Mouse (Mus musculus) left cerebral cortex, adult 2 months (tissue): ENCODE results near the gene Crlf1. TPM values are rescaled to one million over a fixed set of nuclear protein-coding genes. Genes with fewer than 3 reads are reported as not detected.
"Not testable (repeated sequence)": the region's sequence is repeated elsewhere in the genome, so short reads cannot be mapped to it uniquely, and the experiment has no call there.

Experiments used
- DNase-seq, 2 experiments: peaks; one replicate each; pipeline ENCODE4 v3.0.0; 2021 to 2022; ENCODE audit warnings: low spot score in 2 of 2, mixed read lengths in 1 of 2; ENCODE audit errors: extremely low spot score in 1 of 2
- H3K27ac ChIP-seq: fragments of 200-600 bp; 2 replicates; pipeline ENCODE4 v1.8.1; 2022
- H3K4me3 ChIP-seq: fragments of 200-600 bp; 2 replicates; pipeline ENCODE4 v1.8.1; 2022
- CTCF ChIP-seq: fragments of 200-600 bp; IDR thresholded peaks from 2 replicates; pipeline ENCODE4 v1.8.1; 2022; ENCODE audit warnings: antibody characterized with exemption, mild to moderate bottlenecking, moderate library complexity
- intact Hi-C: fragments of 180-260 bp; cut with DNase I; formaldehyde crosslinking; loops from one replicate; pipeline ENCODE4 v1.15.1; 2025
- total RNA-seq, 2 experiments: library from RNA; stranded (reverse); gene quantifications; 2 replicates each; pipeline ENCODE4 v1.2.3; 2021

Gene Crlf1
- total RNA-seq, 2 experiments from 2014 or later, result 2.6 to 3.0 TPM

- TF ChIP-seq CTCF, result peak; percentile 80
- H3K27ac ChIP-seq, result no peak overlapping the region
- intact Hi-C loops, result loop anchor here (5.0 to 10.0 kb wide), 2 partner anchors 56 to 148 kb away; partner anchors contain the start of gene Upf1
- peak; percentile 57 to 61 for DNase-seq
- no peak overlapping the region for H3K4me3 ChIP-seq
Observed at GRCm38 (mm10) chr8:70503062-70503750, 10.2 kb downstream of the Crlf1 start.

GRCm38 (mm10) chr8:70504291-70504716 lies 11.3 kb downstream of the Crlf1 start:
- peak in 1 of 2 experiments; percentile 54 for DNase-seq
- Histone ChIP-seq H3K27ac (peak overlapping the region; percentile 2), H3K4me3 (no peak overlapping the region)
- intact Hi-C loops, result loop anchor here (5.0 to 10.0 kb wide), 2 partner anchors 57 to 150 kb away; partner anchors contain the start of gene Upf1
- no peak for TF ChIP-seq CTCF

- peak; percentile 91 for TF ChIP-seq CTCF
- Histone ChIP-seq H3K27ac (peak overlapping the region; percentile 2; the same call in 1 of the 2 replicates), H3K4me3 (0 out of 2 replicates have a peak overlapping the region, but pooled peaks have one; percentile 9)
- DNase-seq, result peak; percentile 72 to 85
- intact Hi-C loops, result loop anchor here (1.0 to 10.0 kb wide), 3 partner anchors 58 to 150 kb away; partner anchors contain the start of gene Upf1
Observed at GRCm38 (mm10) chr8:70504851-70505250, 11.9 kb downstream of the Crlf1 start.

GRCm38 (mm10) chr8:70505698-70506327 lies 12.9 kb downstream of the Crlf1 start:
- no peak for DNase-seq
- intact Hi-C loops, result loop anchor here (1.0 to 10.0 kb wide), 4 partner anchors 33 to 151 kb away; partner anchors contain the start of genes Ell and Upf1
- Histone ChIP-seq H3K27ac (peak overlapping the region; percentile 99), H3K4me3 (peak overlapping the region; percentile 73)
- no peak for TF ChIP-seq CTCF

GRCm38 (mm10) chr8:70506328-70507026 lies 13.5 kb downstream of the Crlf1 start, which contains the start of gene Rex1bd:
Gene Rex1bd (minus strand): TSS chr8:70506752.
- intact Hi-C loops, result loop anchor here (1.0 to 10.0 kb wide), 3 partner anchors 32 to 152 kb away; partner anchors contain the start of genes Ell and Upf1
- peak; percentile 88 for TF ChIP-seq CTCF
- Histone ChIP-seq H3K27ac (peak within 1 kb of the TSS; percentile 99), H3K4me3 (peak within 1 kb of the TSS; percentile 73)
- DNase-seq, result peak; percentile 91 to 94

- no peak overlapping the region for H3K4me3 ChIP-seq
- no peak for DNase-seq
- no peak overlapping the region; the same call in 1 of the 2 replicates for H3K27ac ChIP-seq
- intact Hi-C loops, result loop anchor here (2.0 to 10.0 kb wide), 2 partner anchors 32 to 152 kb away; partner anchors contain the start of genes Ell and Upf1
- TF ChIP-seq CTCF, result no peak
Observed at GRCm38 (mm10) chr8:70507027-70507393, 14.1 kb downstream of the Crlf1 start.

- no peak for TF ChIP-seq CTCF
- intact Hi-C loops, result loop anchor here (10.0 kb wide), 1 partner anchor 155 kb away; the partner anchor contains the start of gene Upf1
- H3K4me3 ChIP-seq, result peak overlapping the region; percentile 98
- peak overlapping the region; percentile 93 for H3K27ac ChIP-seq
- DNase-seq, result no peak
Observed at GRCm38 (mm10) chr8:70509281-70509952, 16.5 kb downstream of the Crlf1 start.

GRCm38 (mm10) chr8:70510228-70510915 lies 17.4 kb downstream of the Crlf1 start, which contains the start of gene Uba52:
Gene Uba52 (minus strand): TSS chr8:70510801.
- no peak for TF ChIP-seq CTCF
- intact Hi-C loops, result no loop called here
- H3K4me3 ChIP-seq, result peak within 1 kb of the TSS; percentile 98
- DNase-seq, result peak; percentile 97 to 98
- peak within 1 kb of the TSS; percentile 93 for H3K27ac ChIP-seq

- H3K27ac ChIP-seq, result peak overlapping the region; percentile 93
- peak overlapping the region; percentile 98 for H3K4me3 ChIP-seq
- DNase-seq, intact Hi-C loops: not testable (repeated sequence)
Observed at GRCm38 (mm10) chr8:70511174-70511573, 18.2 kb downstream of the Crlf1 start.

GRCm38 (mm10) chr8:70511770-70512169 lies 18.8 kb downstream of the Crlf1 start:
- Histone ChIP-seq H3K4me3 (no peak overlapping the region), H3K27ac (no peak overlapping the region)
- intact Hi-C loops, result no loop called here
- no peak for TF ChIP-seq CTCF
- DNase-seq, result no peak
